Mouse (Mus musculus): ENCODE results near the gene Mfsd12. TPM values are rescaled to one million over a fixed set of nuclear protein-coding genes. Genes with fewer than 3 reads are reported as not detected.

The Mfsd12 gene
- total RNA-seq, 1 experiment, result 28.7 TPM

DNA sequence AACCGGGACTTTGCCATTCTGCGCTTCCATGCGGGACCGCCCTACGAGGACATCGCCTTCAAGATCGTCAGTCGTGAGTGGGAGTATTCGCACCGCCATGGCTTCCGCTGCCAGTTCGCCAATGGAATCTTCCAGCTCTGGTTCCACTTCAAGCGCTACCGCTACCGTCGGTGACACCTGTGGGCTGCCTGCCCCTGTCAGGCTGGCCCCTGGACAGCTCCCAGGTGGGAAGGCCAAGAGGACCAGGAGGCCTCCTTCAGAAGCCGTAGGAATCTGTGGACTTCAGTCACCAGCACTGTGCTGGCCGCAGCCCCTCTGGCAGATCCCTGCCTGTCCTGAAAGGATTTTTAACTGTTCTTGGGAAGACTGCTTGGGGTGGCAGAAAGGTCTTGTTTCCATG is 31.5 kb upstream of the Mfsd12 start:
- peaks cover 5 to 25% of the 10 kb centered on the region in 2 experiments; a peak in 3 of 4 replicates for H3K4me1 ChIP-seq (ENCODE audit: control insufficient read depth in 2 of 2, insufficient read depth in 2 of 2, low read length in 2 of 2, poor library complexity in 1 of 2)
- H3K4me3 ChIP-seq (ENCODE audit: insufficient read depth in 1 of 2, low read depth in 1 of 2, low read length in 2 of 2, poor library complexity in 1 of 2, severe bottlenecking in 1 of 2), result no peak overlapping the region; a peak in 1 of 4 replicates
- H3K9me3 ChIP-seq (ENCODE audit: control insufficient read depth, insufficient read depth, low read depth, low read length), result no peaks in the 10 kb centered on the region
- H3K9ac ChIP-seq (ENCODE audit: insufficient read depth, low read depth, low read length, poor library complexity, severe bottlenecking), result no peak overlapping the region
- in situ Hi-C loops (cut with MboI; ENCODE audit: low sequenced_read_pairs in 2 of 2, unreplicated experiment in 2 of 2), result no loop called here
- no peak overlapping the region for H3K27ac ChIP-seq (ENCODE audit: insufficient read depth, low read depth, low read length, poor library complexity, severe bottlenecking)
- DNase-seq (ENCODE audit: low read depth, low spot score), result no peak
- H3K36me3 ChIP-seq (ENCODE audit: control insufficient read depth, insufficient read depth, low read length, poor library complexity, severe bottlenecking), result peaks cover 51% of the 10 kb centered on the region
- TF ChIP-seq HCFC1 (IDR thresholded peaks at IDR 0.05; ENCODE audit: borderline replicate concordance, insufficient read depth, low read length) (no peak), ZNF384 (IDR thresholded peaks at IDR 0.05; ENCODE audit: low read depth, low read length) (no peak), ZC3H11A (IDR thresholded peaks at IDR 0.05; ENCODE audit: borderline replicate concordance, low read depth, low read length) (no peak), MAFK (IDR thresholded peaks at IDR 0.05; ENCODE audit: insufficient read depth, low read depth, low read length) (no peak), CHD2 (IDR thresholded peaks at IDR 0.05; ENCODE audit: low read depth, low read length) (no peak)

DNA sequence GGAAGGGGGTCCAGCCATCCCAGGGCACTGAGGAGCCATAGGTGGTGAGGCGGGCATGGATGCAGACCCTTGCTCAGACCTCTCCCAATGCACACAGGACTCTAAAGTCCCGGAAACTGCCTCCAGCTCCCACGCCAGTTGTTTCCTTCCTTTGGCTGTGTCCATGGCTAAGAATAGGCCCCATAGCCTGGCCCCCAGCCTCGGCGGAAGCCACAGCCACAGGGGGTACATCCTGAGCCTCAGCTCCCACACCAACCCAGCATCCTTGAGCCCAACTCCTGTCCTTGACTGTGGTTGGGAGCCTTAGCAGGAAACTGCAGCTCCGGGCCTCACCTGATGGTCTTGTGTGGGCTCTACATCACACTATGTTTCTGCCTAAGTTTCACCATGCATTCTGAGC is 30.4 kb upstream of the Mfsd12 start:
- Histone ChIP-seq H3K4me3 (ENCODE audit: insufficient read depth in 1 of 2, low read depth in 1 of 2, low read length in 2 of 2, poor library complexity in 1 of 2, severe bottlenecking in 1 of 2) (no peak overlapping the region), H3K27ac (ENCODE audit: insufficient read depth, low read depth, low read length, poor library complexity, severe bottlenecking) (no peak overlapping the region)

DNA sequence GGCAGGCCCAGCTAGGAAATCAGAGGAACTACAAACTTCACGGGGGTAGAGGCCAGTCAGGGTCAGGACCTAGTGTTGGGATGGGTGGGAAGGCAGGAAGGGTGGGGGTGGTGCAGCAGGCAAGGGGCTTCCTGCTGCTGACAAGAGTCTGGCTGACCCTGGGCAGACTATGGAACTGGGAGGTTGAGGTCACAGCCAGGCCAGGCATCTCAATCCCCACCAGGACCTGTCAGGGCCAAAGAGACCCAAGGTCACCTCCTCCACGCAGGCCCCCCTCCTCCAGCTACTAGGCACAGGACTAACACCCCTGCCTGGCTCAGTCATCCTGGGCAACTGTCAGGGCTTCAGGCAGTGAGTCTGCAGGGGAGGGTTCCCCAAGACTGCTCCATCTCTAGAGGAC is 29.3 kb upstream of the Mfsd12 start:
- no peak overlapping the region for H3K27ac ChIP-seq (ENCODE audit: insufficient read depth, low read depth, low read length, poor library complexity, severe bottlenecking)
- in situ Hi-C loops (cut with MboI; ENCODE audit: low sequenced_read_pairs in 2 of 2, unreplicated experiment in 2 of 2), result no loop called here
- H3K4me1 ChIP-seq (ENCODE audit: control insufficient read depth in 2 of 2, insufficient read depth in 2 of 2, low read length in 2 of 2, poor library complexity in 1 of 2), result peaks cover 5 to 27% of the 10 kb centered on the region in 2 experiments; a peak in 3 of 4 replicates
- TF ChIP-seq MAFK (IDR thresholded peaks at IDR 0.05; ENCODE audit: insufficient read depth, low read depth, low read length) (no peak), CHD2 (IDR thresholded peaks at IDR 0.05; ENCODE audit: low read depth, low read length) (no peak), ZNF384 (IDR thresholded peaks at IDR 0.05; ENCODE audit: low read depth, low read length) (no peak), HCFC1 (IDR thresholded peaks at IDR 0.05; ENCODE audit: borderline replicate concordance, insufficient read depth, low read length) (no peak), ZC3H11A (IDR thresholded peaks at IDR 0.05; ENCODE audit: borderline replicate concordance, low read depth, low read length) (no peak)
- no peak for DNase-seq (ENCODE audit: low read depth, low spot score)
- H3K9ac ChIP-seq (ENCODE audit: insufficient read depth, low read depth, low read length, poor library complexity, severe bottlenecking), result no peak overlapping the region
- peaks cover 44% of the 10 kb centered on the region for H3K36me3 ChIP-seq (ENCODE audit: control insufficient read depth, insufficient read depth, low read length, poor library complexity, severe bottlenecking)
- no peaks in the 10 kb centered on the region for H3K9me3 ChIP-seq (ENCODE audit: control insufficient read depth, insufficient read depth, low read depth, low read length)
- no peak overlapping the region for H3K4me3 ChIP-seq (ENCODE audit: insufficient read depth in 1 of 2, low read depth in 1 of 2, low read length in 2 of 2, poor library complexity in 1 of 2, severe bottlenecking in 1 of 2)

More for the DNA sequence above, 30.4 kb upstream of the Mfsd12 start:
- DNase-seq (ENCODE audit: low read depth, low spot score), result no peak
- H3K9me3 ChIP-seq (ENCODE audit: control insufficient read depth, insufficient read depth, low read depth, low read length), result no peaks in the 10 kb centered on the region
- in situ Hi-C loops (cut with MboI; ENCODE audit: low sequenced_read_pairs in 2 of 2, unreplicated experiment in 2 of 2), result no loop called here
- H3K36me3 ChIP-seq (ENCODE audit: control insufficient read depth, insufficient read depth, low read length, poor library complexity, severe bottlenecking), result peaks cover 51% of the 10 kb centered on the region
- H3K9ac ChIP-seq (ENCODE audit: insufficient read depth, low read depth, low read length, poor library complexity, severe bottlenecking), result no peak overlapping the region
- H3K4me1 ChIP-seq (ENCODE audit: control insufficient read depth in 2 of 2, insufficient read depth in 2 of 2, low read length in 2 of 2, poor library complexity in 1 of 2), result peaks cover 5 to 27% of the 10 kb centered on the region in 2 experiments; a peak in 3 of 4 replicates
- TF ChIP-seq HCFC1 (IDR thresholded peaks at IDR 0.05; ENCODE audit: borderline replicate concordance, insufficient read depth, low read length) (no peak), ZC3H11A (IDR thresholded peaks at IDR 0.05; ENCODE audit: borderline replicate concordance, low read depth, low read length) (no peak), MAFK (IDR thresholded peaks at IDR 0.05; ENCODE audit: insufficient read depth, low read depth, low read length) (no peak), CHD2 (IDR thresholded peaks at IDR 0.05; ENCODE audit: low read depth, low read length) (no peak), ZNF384 (IDR thresholded peaks at IDR 0.05; ENCODE audit: low read depth, low read length) (no peak)

DNA sequence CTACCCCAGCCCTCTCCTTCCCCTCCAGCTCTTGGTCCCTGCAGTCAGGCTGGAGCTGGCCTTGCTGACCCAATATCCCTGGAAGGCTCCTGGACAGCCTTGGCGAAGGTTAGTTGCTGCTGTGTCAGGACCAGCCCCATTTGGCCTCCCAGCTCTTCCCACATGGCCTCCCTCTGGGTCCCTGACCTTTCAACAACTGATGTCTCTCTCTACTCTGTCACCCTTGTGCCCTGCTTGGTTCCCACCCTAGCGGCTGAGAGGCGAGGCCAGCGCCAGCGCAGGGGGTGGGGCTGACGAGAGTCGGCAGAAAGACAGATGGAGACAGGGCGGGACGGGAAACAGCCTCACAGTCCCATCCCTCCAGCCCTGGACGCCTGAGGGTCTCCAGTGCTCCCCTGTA is 28.9 kb upstream of the Mfsd12 start, which contains the start of gene Tbxa2r:
TSS of gene Tbxa2r (plus strand) at position 346 of the 400 bp plus-strand sequence.
- in situ Hi-C loops (cut with MboI; ENCODE audit: low sequenced_read_pairs in 2 of 2, unreplicated experiment in 2 of 2), result no loop called here
- Histone ChIP-seq H3K4me3 (ENCODE audit: insufficient read depth in 1 of 2, low read depth in 1 of 2, low read length in 2 of 2, poor library complexity in 1 of 2, severe bottlenecking in 1 of 2) (no peak within 1 kb of the TSS), H3K9me3 (ENCODE audit: control insufficient read depth, insufficient read depth, low read depth, low read length) (no peaks in the 10 kb centered on the region), H3K9ac (ENCODE audit: insufficient read depth, low read depth, low read length, poor library complexity, severe bottlenecking) (no peak within 1 kb of the TSS), H3K27ac (ENCODE audit: insufficient read depth, low read depth, low read length, poor library complexity, severe bottlenecking) (no peak within 1 kb of the TSS), H3K4me1 (ENCODE audit: control insufficient read depth in 2 of 2, insufficient read depth in 2 of 2, low read length in 2 of 2, poor library complexity in 1 of 2) (peaks cover 5 to 27% of the 10 kb centered on the region in 2 experiments; a peak in 3 of 4 replicates), H3K36me3 (ENCODE audit: control insufficient read depth, insufficient read depth, low read length, poor library complexity, severe bottlenecking) (peaks cover 39% of the 10 kb centered on the region)
- TF ChIP-seq ZC3H11A (IDR thresholded peaks at IDR 0.05; ENCODE audit: borderline replicate concordance, low read depth, low read length) (no peak), ZNF384 (IDR thresholded peaks at IDR 0.05; ENCODE audit: low read depth, low read length) (no peak), CHD2 (IDR thresholded peaks at IDR 0.05; ENCODE audit: low read depth, low read length) (no peak), HCFC1 (IDR thresholded peaks at IDR 0.05; ENCODE audit: borderline replicate concordance, insufficient read depth, low read length) (no peak), MAFK (IDR thresholded peaks at IDR 0.05; ENCODE audit: insufficient read depth, low read depth, low read length) (no peak)
- no peak for DNase-seq (ENCODE audit: low read depth, low spot score)

Data from ES-E14 (cell line).